Mouse (Mus musculus): ENCODE measurements around the gene Adgrg3. TPM values are rescaled to one million over a fixed set of nuclear protein-coding genes. Genes with fewer than 3 reads are reported as not detected.

The Adgrg3 gene
- polyA plus RNA-seq, 1 experiment from 2014 or later, result 3.7 TPM

- WGBS, result 76% methylated on average over 15 of the region's 15 CpGs
- no peaks in the 10 kb centered on the region for H3K27me3 ChIP-seq (ENCODE audit: control insufficient read depth, insufficient read depth, low read length)
- H3K4me2 ChIP-seq (ENCODE audit: low read length), result no peak overlapping the region
- H3K9ac ChIP-seq (ENCODE audit: low read length), result no peak overlapping the region
- no peaks in the 10 kb centered on the region for H3K9me3 ChIP-seq (ENCODE audit: control insufficient read depth, low read length)
- H3K36me3 ChIP-seq (ENCODE audit: control insufficient read depth, insufficient read depth, low read length), result no peaks in the 10 kb centered on the region
- ATAC-seq (ENCODE audit: insufficient number of reproducible peaks, insufficient read depth, low FRiP score, low read depth), result no peak
- H3K27ac ChIP-seq (replicated peaks in 1 of 2; ENCODE audit: control insufficient read depth in 1 of 2, insufficient read depth in 1 of 2, low read depth in 2 of 2, low read length in 2 of 2), result no peak overlapping the region
- H3K4me3 ChIP-seq (ENCODE audit: control insufficient read depth in 1 of 2, insufficient read depth in 1 of 2, low read depth in 1 of 2, low read length in 2 of 2), result no peak overlapping the region
- no peaks in the 10 kb centered on the region; a peak in 1 of 4 replicates for H3K4me1 ChIP-seq (ENCODE audit: control insufficient read depth in 2 of 2, insufficient read depth in 2 of 2, low read length in 2 of 2)
Measured at GRCm38 (mm10) chr8:95012442-95012919, 5.0 kb upstream of the Adgrg3 start.

DNA sequence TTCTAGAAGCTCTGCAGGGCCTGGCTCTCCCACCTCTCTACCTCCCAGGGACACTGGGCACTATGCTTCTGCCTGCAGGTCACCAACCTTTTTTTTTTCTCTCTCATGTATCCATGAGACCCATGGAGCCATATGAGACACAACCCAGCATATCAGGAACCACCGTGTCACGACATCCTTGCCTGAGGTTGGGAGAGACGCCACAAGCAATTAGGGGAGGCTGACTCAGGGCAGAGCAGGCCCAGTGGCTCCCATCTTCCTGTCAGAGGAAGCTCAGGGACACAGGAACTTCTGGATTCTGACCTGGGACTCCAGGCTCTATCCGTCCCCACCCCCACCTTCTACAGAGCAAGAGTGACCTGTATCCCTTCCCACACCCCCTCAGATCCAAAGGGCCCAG, 1.6 kb upstream of the Adgrg3 start:
- Histone ChIP-seq H3K4me1 (ENCODE audit: control insufficient read depth in 2 of 2, insufficient read depth in 2 of 2, low read length in 2 of 2) (peaks cover 0 to 2% of the 10 kb centered on the region in 2 experiments; a peak in 1 of 4 replicates), H3K27ac (replicated peaks in 1 of 2; ENCODE audit: control insufficient read depth in 1 of 2, insufficient read depth in 1 of 2, low read depth in 2 of 2, low read length in 2 of 2) (no peak overlapping the region), H3K36me3 (ENCODE audit: control insufficient read depth, insufficient read depth, low read length) (no peaks in the 10 kb centered on the region), H3K9ac (ENCODE audit: low read length) (no peak overlapping the region), H3K27me3 (ENCODE audit: control insufficient read depth, insufficient read depth, low read length) (no peaks in the 10 kb centered on the region), H3K4me2 (ENCODE audit: low read length) (no peak overlapping the region), H3K9me3 (ENCODE audit: control insufficient read depth, low read length) (no peaks in the 10 kb centered on the region), H3K4me3 (ENCODE audit: control insufficient read depth in 1 of 2, insufficient read depth in 1 of 2, low read depth in 1 of 2, low read length in 2 of 2) (no peak overlapping the region)
- WGBS, result 62% methylated on average over 4 of the region's 4 CpGs
- no peak for ATAC-seq (ENCODE audit: insufficient number of reproducible peaks, insufficient read depth, low FRiP score, low read depth)

DNA sequence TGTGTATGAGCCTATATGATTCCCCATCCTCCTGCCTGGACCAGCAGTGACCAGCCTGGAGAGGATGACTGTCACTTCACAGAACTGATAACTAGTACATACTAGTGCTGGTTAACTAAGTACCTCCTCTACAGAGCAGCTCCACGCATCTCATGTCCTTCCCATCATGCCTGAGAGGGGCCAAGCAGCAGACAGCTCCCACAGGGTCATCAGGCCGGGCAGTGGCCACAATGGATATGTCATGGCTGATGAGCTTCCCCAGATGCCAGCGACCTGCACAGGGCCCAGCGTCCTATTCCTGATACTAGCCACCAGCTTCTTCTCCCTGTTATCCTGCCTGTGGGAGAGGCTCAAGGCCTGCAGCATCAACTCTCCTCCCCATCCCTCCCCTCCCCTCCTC, 808 bp upstream of the Adgrg3 start:
- Histone ChIP-seq H3K4me2 (ENCODE audit: low read length) (no peak overlapping the region), H3K9ac (ENCODE audit: low read length) (no peak overlapping the region), H3K9me3 (ENCODE audit: control insufficient read depth, low read length) (no peaks in the 10 kb centered on the region), H3K4me3 (ENCODE audit: control insufficient read depth in 1 of 2, insufficient read depth in 1 of 2, low read depth in 1 of 2, low read length in 2 of 2) (no peak overlapping the region), H3K4me1 (ENCODE audit: control insufficient read depth in 2 of 2, insufficient read depth in 2 of 2, low read length in 2 of 2) (peaks cover 0 to 2% of the 10 kb centered on the region in 2 experiments; a peak in 1 of 4 replicates), H3K36me3 (ENCODE audit: control insufficient read depth, insufficient read depth, low read length) (no peaks in the 10 kb centered on the region), H3K27ac (replicated peaks in 1 of 2; ENCODE audit: control insufficient read depth in 1 of 2, insufficient read depth in 1 of 2, low read depth in 2 of 2, low read length in 2 of 2) (no peak overlapping the region), H3K27me3 (ENCODE audit: control insufficient read depth, insufficient read depth, low read length) (no peaks in the 10 kb centered on the region)
- WGBS, result 42% methylated on average over 4 of the region's 4 CpGs
- no peak for ATAC-seq (ENCODE audit: insufficient number of reproducible peaks, insufficient read depth, low FRiP score, low read depth)

DNA sequence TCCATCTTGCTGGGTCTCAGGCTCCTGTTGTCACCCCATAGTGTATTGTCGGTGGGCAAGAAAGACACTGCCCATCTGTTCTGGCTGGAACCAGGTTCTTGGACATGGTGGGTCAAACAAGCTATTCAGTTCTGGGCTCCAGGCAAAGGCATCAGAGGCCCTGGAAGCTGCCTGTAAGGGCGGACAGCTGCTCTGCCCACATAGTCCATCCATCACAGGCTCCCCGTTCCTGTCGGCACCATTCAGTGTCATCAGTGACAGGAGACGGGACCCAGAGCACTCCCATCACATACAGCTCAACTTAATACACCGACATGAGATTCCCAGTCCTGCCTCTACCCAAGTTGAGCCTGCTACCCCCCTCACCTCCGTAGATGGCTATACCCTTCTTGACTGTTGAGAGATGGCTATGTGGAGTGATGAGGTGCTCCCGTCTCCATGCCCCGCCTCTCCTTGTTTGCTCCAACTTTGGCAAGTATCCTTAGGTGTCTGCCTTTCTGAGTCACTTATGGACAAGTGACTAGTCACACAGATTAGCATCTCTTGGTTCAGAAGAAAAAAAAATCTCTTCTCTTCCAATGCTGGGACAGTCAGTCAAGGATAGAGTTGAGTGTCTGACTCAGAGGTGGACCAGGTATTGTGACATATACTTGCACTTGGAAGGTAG, 610 bp downstream of the Adgrg3 start:
- H3K4me2 ChIP-seq (ENCODE audit: low read length), result no peak overlapping the region
- H3K4me3 ChIP-seq (ENCODE audit: control insufficient read depth in 1 of 2, insufficient read depth in 1 of 2, low read depth in 1 of 2, low read length in 2 of 2), result no peak overlapping the region
- peaks cover 0 to 2% of the 10 kb centered on the region in 2 experiments; a peak in 1 of 4 replicates for H3K4me1 ChIP-seq (ENCODE audit: control insufficient read depth in 2 of 2, insufficient read depth in 2 of 2, low read length in 2 of 2)
- H3K36me3 ChIP-seq (ENCODE audit: control insufficient read depth, insufficient read depth, low read length), result no peaks in the 10 kb centered on the region
- no peak overlapping the region for H3K27ac ChIP-seq (replicated peaks in 1 of 2; ENCODE audit: control insufficient read depth in 1 of 2, insufficient read depth in 1 of 2, low read depth in 2 of 2, low read length in 2 of 2)
- 40% methylated on average over 9 of the region's 9 CpGs for WGBS
- H3K9me3 ChIP-seq (ENCODE audit: control insufficient read depth, low read length), result no peaks in the 10 kb centered on the region
- no peak for ATAC-seq (ENCODE audit: insufficient number of reproducible peaks, insufficient read depth, low FRiP score, low read depth)
- H3K27me3 ChIP-seq (ENCODE audit: control insufficient read depth, insufficient read depth, low read length), result no peaks in the 10 kb centered on the region
- no peak overlapping the region for H3K9ac ChIP-seq (ENCODE audit: low read length)

DNA sequence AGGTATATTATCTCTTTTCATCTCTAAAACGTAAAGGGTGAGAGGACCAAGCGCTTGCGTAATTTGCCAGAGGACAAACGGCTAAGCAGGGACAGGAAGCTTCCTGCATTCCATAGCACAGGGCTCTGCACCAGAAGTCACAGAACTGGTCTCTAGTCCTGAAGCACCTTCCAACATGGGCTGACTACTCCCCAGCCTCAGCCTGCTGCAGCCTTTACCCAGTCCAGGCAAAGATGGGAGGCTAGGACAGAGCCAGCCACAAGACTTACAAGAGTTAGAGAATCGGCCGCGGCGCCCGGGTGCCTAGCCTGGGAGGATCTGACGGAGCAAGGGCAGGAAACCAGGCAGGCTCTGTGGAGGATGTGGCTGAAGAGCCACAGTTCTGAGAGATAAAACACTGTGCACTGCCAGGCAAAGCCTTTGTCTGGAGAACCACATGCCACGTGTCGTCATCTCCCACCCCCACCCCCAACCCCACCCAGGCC, 2.8 kb downstream of the Adgrg3 start:
- Histone ChIP-seq H3K4me1 (ENCODE audit: control insufficient read depth in 2 of 2, insufficient read depth in 2 of 2, low read length in 2 of 2) (peaks cover 0 to 2% of the 10 kb centered on the region in 2 experiments; a peak in 1 of 4 replicates), H3K4me2 (ENCODE audit: low read length) (peak overlapping the region; percentile 46), H3K27ac (replicated peaks in 1 of 2; ENCODE audit: control insufficient read depth in 1 of 2, insufficient read depth in 1 of 2, low read depth in 2 of 2, low read length in 2 of 2) (peak overlapping the region; percentile 44 to 69; a peak in 3 of 4 replicates), H3K27me3 (ENCODE audit: control insufficient read depth, insufficient read depth, low read length) (no peaks in the 10 kb centered on the region), H3K36me3 (ENCODE audit: control insufficient read depth, insufficient read depth, low read length) (no peaks in the 10 kb centered on the region), H3K9me3 (ENCODE audit: control insufficient read depth, low read length) (no peaks in the 10 kb centered on the region), H3K9ac (ENCODE audit: low read length) (no peak overlapping the region), H3K4me3 (ENCODE audit: control insufficient read depth in 1 of 2, insufficient read depth in 1 of 2, low read depth in 1 of 2, low read length in 2 of 2) (peak overlapping the region in 1 of 2 experiments; percentile 8; a peak in 1 of 4 replicates)
- ATAC-seq (ENCODE audit: insufficient number of reproducible peaks, insufficient read depth, low FRiP score, low read depth), result 0 out of 2 replicates have a peak, but pooled peaks have one; percentile 54
- WGBS, result 37% methylated on average over 12 of the region's 12 CpGs

DNA sequence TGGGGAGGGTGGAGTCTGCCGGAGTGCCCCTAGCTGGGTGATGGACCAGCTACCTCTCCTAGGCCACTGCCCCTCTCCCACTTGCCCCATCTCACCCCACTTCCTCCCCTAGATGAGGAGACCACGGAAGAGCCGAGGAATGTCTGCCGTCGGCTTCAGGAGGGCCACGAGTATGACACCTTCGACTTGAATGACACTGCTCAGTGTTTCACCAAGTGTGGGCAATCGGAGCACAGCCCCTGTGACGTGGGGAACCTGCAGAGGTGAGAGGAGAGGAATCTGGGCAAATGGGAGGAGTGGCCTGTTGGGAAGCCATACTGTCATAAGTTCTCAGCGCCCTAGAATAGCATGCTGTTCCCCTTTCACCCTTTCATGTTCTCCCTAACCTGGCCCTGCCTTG, 3.3 kb downstream of the Adgrg3 start:
- Histone ChIP-seq H3K36me3 (ENCODE audit: control insufficient read depth, insufficient read depth, low read length) (no peaks in the 10 kb centered on the region), H3K9me3 (ENCODE audit: control insufficient read depth, low read length) (no peaks in the 10 kb centered on the region), H3K4me2 (ENCODE audit: low read length) (peak overlapping the region; percentile 46; the same call in 1 of the 2 replicates), H3K4me1 (ENCODE audit: control insufficient read depth in 2 of 2, insufficient read depth in 2 of 2, low read length in 2 of 2) (peaks cover 0 to 2% of the 10 kb centered on the region in 2 experiments; a peak in 1 of 4 replicates), H3K27ac (replicated peaks in 1 of 2; ENCODE audit: control insufficient read depth in 1 of 2, insufficient read depth in 1 of 2, low read depth in 2 of 2, low read length in 2 of 2) (no peak overlapping the region), H3K9ac (ENCODE audit: low read length) (no peak overlapping the region), H3K27me3 (ENCODE audit: control insufficient read depth, insufficient read depth, low read length) (no peaks in the 10 kb centered on the region), H3K4me3 (ENCODE audit: control insufficient read depth in 1 of 2, insufficient read depth in 1 of 2, low read depth in 1 of 2, low read length in 2 of 2) (no peak overlapping the region)
- ATAC-seq (ENCODE audit: insufficient number of reproducible peaks, insufficient read depth, low FRiP score, low read depth), result no peak
- 58% methylated on average over 10 of the region's 10 CpGs for WGBS

- Histone ChIP-seq H3K4me2 (ENCODE audit: low read length) (no peak overlapping the region), H3K9me3 (ENCODE audit: control insufficient read depth, low read length) (no peaks in the 10 kb centered on the region), H3K4me1 (ENCODE audit: control insufficient read depth in 2 of 2, insufficient read depth in 2 of 2, low read length in 2 of 2) (peaks cover 0 to 2% of the 10 kb centered on the region in 2 experiments; a peak in 1 of 4 replicates), H3K4me3 (ENCODE audit: control insufficient read depth in 1 of 2, insufficient read depth in 1 of 2, low read depth in 1 of 2, low read length in 2 of 2) (no peak overlapping the region), H3K27ac (replicated peaks in 1 of 2; ENCODE audit: control insufficient read depth in 1 of 2, insufficient read depth in 1 of 2, low read depth in 2 of 2, low read length in 2 of 2) (no peak overlapping the region), H3K36me3 (ENCODE audit: control insufficient read depth, insufficient read depth, low read length) (no peaks in the 10 kb centered on the region), H3K9ac (ENCODE audit: low read length) (no peak overlapping the region), H3K27me3 (ENCODE audit: control insufficient read depth, insufficient read depth, low read length) (no peaks in the 10 kb centered on the region)
- ATAC-seq (ENCODE audit: insufficient number of reproducible peaks, insufficient read depth, low FRiP score, low read depth), result no peak
- WGBS, result 20% methylated on average over 8 of the region's 8 CpGs
Measured at GRCm38 (mm10) chr8:95023201-95023600, 5.7 kb downstream of the Adgrg3 start.
